Mouse (Mus musculus) erythroblast, embryonic 14.5 days (primary cell): ENCODE measurements at regions not wholly inside any gene's neighbourhood (a gene's known extent, or its start where the extent isn't known, plus 50 kb on each side); places are given as distances from the start of the nearest gene placed in this dataset.

Experiments used
- GATA1 ChIP-seq: IDR thresholded peaks from 2 replicates; pipeline ENCODE4 v1.6.1; 2012; ENCODE audit warnings: low read length, inconsistent platforms, mixed read lengths
- TAL1 ChIP-seq: IDR thresholded peaks from 3 replicates; pipeline ENCODE4 v1.6.1; 2012; ENCODE audit warnings: low read length, inconsistent platforms, mixed read lengths

DNA sequence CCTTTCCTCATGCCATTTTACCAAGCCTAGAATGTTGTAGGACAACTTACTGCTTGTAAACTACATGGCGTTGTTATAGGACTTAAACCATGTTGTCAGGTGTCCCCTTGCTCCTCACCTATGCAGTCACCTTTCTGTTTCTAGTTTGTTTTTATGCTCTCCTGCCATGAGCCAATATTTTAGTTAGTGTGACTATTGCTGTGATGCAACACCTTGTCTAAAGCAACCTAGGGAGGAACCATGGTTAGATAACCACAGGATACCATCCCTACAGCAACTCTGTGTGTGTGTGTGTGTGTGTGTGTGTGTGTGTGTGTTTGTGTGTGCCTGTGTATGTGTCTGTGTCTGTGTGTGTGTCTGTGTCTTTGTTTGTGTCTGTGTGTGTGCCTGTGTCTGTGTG, 209.6 kb upstream of the Cadm1 start:
- TF ChIP-seq GATA1 (no peak), TAL1 (no peak)
